Mouse (Mus musculus) neural tube, embryonic 14.5 days (tissue): ENCODE data around the gene Nr2e3. TPM values are rescaled to one million over a fixed set of nuclear protein-coding genes. Genes with fewer than 3 reads are reported as not detected.

Experiments used
- ATAC-seq: fragments of 200-750 bp; cut with Nextera tagmentation; 2 replicates; pipeline ENCODE4 v1.8.0; 2017; ENCODE audit warnings: low read depth, mild to moderate bottlenecking, moderate TSS enrichment, moderate library complexity
- H3K27ac ChIP-seq: fragments of 300-500 bp; sonication (generic); 2 replicates; pipeline ENCODE4 v1.5.1; 2014; ENCODE audit warnings: low read depth, mild to moderate bottlenecking, control low read depth, low read length, moderate library complexity, mixed read lengths
- H3K27me3 ChIP-seq: fragments of 300-500 bp; sonication (generic); 2 replicates; pipeline ENCODE4 v1.6.1; 2014; ENCODE audit warnings: low read length; ENCODE audit not compliant: control insufficient read depth, insufficient read depth
- H3K36me3 ChIP-seq: fragments of 300-500 bp; sonication (generic); 2 replicates; pipeline ENCODE4 v1.6.1; 2014; ENCODE audit warnings: low read length, mixed read lengths; ENCODE audit not compliant: control insufficient read depth, insufficient read depth
- H3K4me1 ChIP-seq: fragments of 300-500 bp; sonication (generic); 2 replicates; pipeline ENCODE4 v1.6.1; 2014; ENCODE audit warnings: low read length; ENCODE audit not compliant: control insufficient read depth, insufficient read depth
- H3K4me2 ChIP-seq: fragments of 300-500 bp; sonication (generic); 2 replicates; pipeline ENCODE4 v1.6.1; 2014; ENCODE audit warnings: mild to moderate bottlenecking, low read depth, low read length, control low read depth
- H3K4me3 ChIP-seq: fragments of 300-500 bp; sonication (generic); 2 replicates; pipeline ENCODE4 v1.5.1; 2014; ENCODE audit warnings: low read depth, low read length, control low read depth, mixed read lengths
- H3K9ac ChIP-seq: fragments of 300-500 bp; sonication (generic); replicated peaks from 2 replicates; pipeline ENCODE4 v1.6.1; 2014; ENCODE audit warnings: low read depth, mild to moderate bottlenecking, control low read depth, low read length, mixed read lengths
- H3K9me3 ChIP-seq: fragments of 300-500 bp; sonication (generic); 2 replicates; pipeline ENCODE4 v1.6.1; 2016; ENCODE audit warnings: low read length; ENCODE audit not compliant: control insufficient read depth
- WGBS: fragments of 180-500 bp; shearing (Covaris S2); extraction: QIAGEN DNeasy Blood & Tissue Kit; methylation state at CpG from one replicate; pipeline ENCODE4 v1.1.7; 2014; 5-methylcytosine and 5-hydroxymethylcytosine counted together
- polyA plus RNA-seq: library from polyadenylated mRNA; unstranded; fragments of >200 nt; fragmentation: Nextera tagmentation; extraction: Ambion mirVana; gene quantifications from 2 replicates; pipeline ENCODE4 v1.2.1, GENCODE M21; 2014

The Nr2e3 gene
- polyA plus RNA-seq, 1 experiment from 2014 or later, result not detected

DNA sequence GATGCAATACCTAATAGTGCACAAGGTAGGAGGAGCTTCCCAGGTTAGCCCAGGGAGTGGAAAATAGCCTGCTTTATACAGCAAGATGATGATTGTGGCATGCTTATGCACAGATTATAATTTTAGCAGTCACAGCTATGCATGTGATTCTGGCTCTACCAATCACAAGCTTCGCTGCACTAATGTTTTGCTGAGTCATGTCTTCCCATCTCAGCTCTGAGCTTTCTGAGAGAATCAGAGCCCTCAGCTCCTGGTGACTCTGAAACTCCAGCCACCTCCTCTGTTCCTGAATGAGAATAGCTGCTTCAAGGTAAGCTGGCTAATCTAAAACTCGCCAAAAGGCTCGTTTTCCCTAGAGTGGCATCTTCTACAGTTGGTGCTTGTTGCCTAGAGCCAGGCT, 30.2 kb downstream of the Nr2e3 start:
- Histone ChIP-seq H3K36me3 (peaks cover 11% of the 10 kb centered on the region; the same call in 1 of the 2 replicates), H3K27ac (no peak overlapping the region), H3K27me3 (no peaks in the 10 kb centered on the region), H3K4me2 (no peak overlapping the region), H3K9me3 (no peaks in the 10 kb centered on the region), H3K4me3 (no peak overlapping the region), H3K9ac (no peak overlapping the region), H3K4me1 (no peaks in the 10 kb centered on the region)
- 81% methylated on average over 3 of the region's 3 CpGs for WGBS
- ATAC-seq, result no peak

- peaks cover 1% of the 10 kb centered on the region; the same call in 1 of the 2 replicates for H3K36me3 ChIP-seq
- no peak overlapping the region for H3K27ac ChIP-seq
- H3K27me3 ChIP-seq, result no peaks in the 10 kb centered on the region
- H3K4me3 ChIP-seq, result no peak overlapping the region
- H3K4me1 ChIP-seq, result no peaks in the 10 kb centered on the region
- ATAC-seq, result no peak
- WGBS, result 95% methylated on average over 1 of the region's 1 CpGs
- H3K4me2 ChIP-seq, result no peak overlapping the region
- no peaks in the 10 kb centered on the region for H3K9me3 ChIP-seq
- no peak overlapping the region for H3K9ac ChIP-seq
Measured at GRCm38 (mm10) chr9:59914761-59915160, 45.7 kb downstream of the Nr2e3 start.

- Histone ChIP-seq H3K4me2 (no peak overlapping the region), H3K27me3 (no peaks in the 10 kb centered on the region), H3K36me3 (peaks cover 6% of the 10 kb centered on the region; the same call in 1 of the 2 replicates), H3K27ac (no peak overlapping the region), H3K9me3 (no peaks in the 10 kb centered on the region), H3K9ac (no peak overlapping the region), H3K4me1 (no peaks in the 10 kb centered on the region), H3K4me3 (no peak overlapping the region)
- ATAC-seq, result no peak
- 97% methylated on average over 1 of the region's 1 CpGs for WGBS
Measured at GRCm38 (mm10) chr9:59903382-59903781, 57.1 kb downstream of the Nr2e3 start.

Other genes with a start within 250 kb of the Nr2e3 start
- gene Senp8, start 209.9 kb downstream of the Nr2e3 start, polyA plus RNA-seq, result 13.3 and 13.5 TPM in 2 replicates
- gene Myo9a, start 209.8 kb downstream of the Nr2e3 start, polyA plus RNA-seq, result 37.9 and 38.9 TPM in 2 replicates